Mouse (Mus musculus) mammary gland, adult 2 months (tissue): ENCODE results near the gene AC129217.1. TPM values are rescaled to one million over a fixed set of nuclear protein-coding genes. Genes with fewer than 3 reads are reported as not detected.

ENCODE experiments used
- polyA plus RNA-seq: library from polyadenylated mRNA; depleted of rRNA; stranded (reverse); fragments of >200 nt; gene quantifications from 2 replicates; pipeline ENCODE4 v1.2.3, GENCODE M21; 2012; ENCODE audit warnings: low replicate concordance; rRNA removed

The AC129217.1 gene
- polyA plus RNA-seq, 1 experiment: not detected

Other genes starting within 250 kb of the AC129217.1 start
- not detected in 2 replicates for gene Slc22a8, start 238.5 kb upstream of the AC129217.1 start, polyA plus RNA-seq
- gene Slc22a6, start 211.7 kb upstream of the AC129217.1 start, polyA plus RNA-seq: not detected in 2 replicates
- 3.0 and 3.4 TPM in 2 replicates for gene Chrm1, start 166.0 kb upstream of the AC129217.1 start, polyA plus RNA-seq
- gene Slc3a2, start 106.4 kb upstream of the AC129217.1 start, polyA plus RNA-seq: 156 and 200 TPM in 2 replicates
- gene Wdr74, start 93.9 kb upstream of the AC129217.1 start, polyA plus RNA-seq: 25.6 and 42.9 TPM in 2 replicates
- gene 1700092M07Rik, start 89.1 kb upstream of the AC129217.1 start, polyA plus RNA-seq: not detected in 2 replicates
- 73.4 and 84.9 TPM in 2 replicates for gene Stx5a, start 88.4 kb upstream of the AC129217.1 start, polyA plus RNA-seq
- 75.3 and 140 TPM in 2 replicates for gene Nxf1, start 72.7 kb upstream of the AC129217.1 start, polyA plus RNA-seq
- 300 and 304 TPM in 2 replicates for gene Tmem223, start 58.8 kb upstream of the AC129217.1 start, polyA plus RNA-seq
- gene Tmem179b, start 55.3 kb upstream of the AC129217.1 start, polyA plus RNA-seq: 133 and 165 TPM in 2 replicates
- 15.2 and 17.4 TPM in 2 replicates for gene Taf6l, start 43.4 kb upstream of the AC129217.1 start, polyA plus RNA-seq
- gene Polr2g, start 31.2 kb upstream of the AC129217.1 start, polyA plus RNA-seq: 30.3 and 61.5 TPM in 2 replicates
- gene Zbtb3, start 27.2 kb upstream of the AC129217.1 start, polyA plus RNA-seq: 2.4 and 3.2 TPM in 2 replicates
- gene Ttc9c, start 10.4 kb upstream of the AC129217.1 start, polyA plus RNA-seq: 10.7 and 20.5 TPM in 2 replicates
- 13.8 and 14.4 TPM in 2 replicates for gene Hnrnpul2, start 9.8 kb upstream of the AC129217.1 start, polyA plus RNA-seq
- gene Bscl2, start 7.7 kb downstream of the AC129217.1 start, polyA plus RNA-seq: 568 and 621 TPM in 2 replicates
- gene Gng3, start 9.4 kb downstream of the AC129217.1 start, polyA plus RNA-seq: 0.34 and 0.65 TPM in 2 replicates
- 14.0 and 20.9 TPM in 2 replicates for gene Lrrn4cl, start 21.0 kb downstream of the AC129217.1 start, polyA plus RNA-seq
- 98.5 and 113 TPM in 2 replicates for gene Ubxn1, start 41.7 kb downstream of the AC129217.1 start, polyA plus RNA-seq
- gene Uqcc3, start 51.1 kb downstream of the AC129217.1 start, polyA plus RNA-seq: 24.0 and 25.0 TPM in 2 replicates
- gene Lbhd1, start 54.0 kb downstream of the AC129217.1 start, polyA plus RNA-seq: 1.1 and 3.0 TPM in 2 replicates
- gene Gm49403, start 54.2 kb downstream of the AC129217.1 start, polyA plus RNA-seq: not detected in 2 replicates
- 9.6 and 10.3 TPM in 2 replicates for gene 1810009A15Rik, start 59.1 kb downstream of the AC129217.1 start, polyA plus RNA-seq
- not detected in 2 replicates for gene Gm49416, start 59.2 kb downstream of the AC129217.1 start, polyA plus RNA-seq
- gene Ints5, start 63.2 kb downstream of the AC129217.1 start, polyA plus RNA-seq: 28.9 and 29.0 TPM in 2 replicates
- gene Ganab, start 68.3 kb downstream of the AC129217.1 start, polyA plus RNA-seq: 97.1 and 165 TPM in 2 replicates
- gene B3gat3, start 90.6 kb downstream of the AC129217.1 start, polyA plus RNA-seq: 79.0 and 149 TPM in 2 replicates
- gene Rom1, start 99.6 kb downstream of the AC129217.1 start, polyA plus RNA-seq: 15.7 and 17.6 TPM in 2 replicates
- gene Eml3, start 99.8 kb downstream of the AC129217.1 start, polyA plus RNA-seq: 70.7 and 78.1 TPM in 2 replicates
- gene Mta2, start 112.1 kb downstream of the AC129217.1 start, polyA plus RNA-seq: 17.1 and 24.8 TPM in 2 replicates
- 20.2 and 22.1 TPM in 2 replicates for gene Tut1, start 124.1 kb downstream of the AC129217.1 start, polyA plus RNA-seq
- gene Eef1g, start 137.3 kb downstream of the AC129217.1 start, polyA plus RNA-seq: 173 and 301 TPM in 2 replicates
- gene Ahnak, start 159.5 kb downstream of the AC129217.1 start, polyA plus RNA-seq: 27.4 and 46.3 TPM in 2 replicates